9 mouse cellular contexts compared by ENCODE assay signal in genomic region chr6:120790717-120791116, GRCm38 (mm10).
"Had no signal": no experiment of that assay in that cellular context is flagged by ENCODE, and none has a peak within 500 bp of the region (broad histone marks: within the 10 kb centered on the region; RNA-seq: fewer than 3 reads in every experiment).

No protein-coding gene starts in this region.

- H3K4me3 ChIP-seq: hindbrain, embryonic 15.5 days; left cerebral cortex, adult 2 months; limb, embryonic 15.5 days; midbrain, embryonic 13.5 days had no signal

- H3K4me2 ChIP-seq: hindbrain, embryonic 15.5 days; limb, embryonic 15.5 days; midbrain, embryonic 13.5 days had no signal

- H3K4me1 ChIP-seq: hindbrain, embryonic 15.5 days had no signal

- H3K27me3 ChIP-seq: hindbrain, embryonic 15.5 days; limb, embryonic 15.5 days; midbrain, embryonic 13.5 days had no signal

- H3K9ac ChIP-seq: hindbrain, embryonic 15.5 days; limb, embryonic 15.5 days; midbrain, embryonic 13.5 days had no signal

- H3K9me3 ChIP-seq: hindbrain, embryonic 15.5 days; limb, embryonic 15.5 days; midbrain, embryonic 13.5 days had no signal

- DNase-seq: kidney, adult 11 months; lung, adult 18-20 months; lung, postnatal 36 days; thymus, adult 18-20 months; thymus, postnatal 14 days had no signal

- H3K27ac ChIP-seq: hindbrain, embryonic 15.5 days; left cerebral cortex, adult 2 months; limb, embryonic 15.5 days; midbrain, embryonic 13.5 days had no signal
